Mouse (Mus musculus) heart, embryonic 11.5 days (tissue): ENCODE data around the gene 9230110F15Rik. TPM values are rescaled to one million over a fixed set of nuclear protein-coding genes. Genes with fewer than 3 reads are reported as not detected.
"Not testable (repeated sequence)": the region's sequence is repeated elsewhere in the genome, so short reads cannot be mapped to it uniquely, and the experiment has no call there.

ENCODE experiments used
- ATAC-seq: fragments of 200-750 bp; cut with Nextera tagmentation; replicated peaks from 2 replicates; pipeline ENCODE4 v1.8.0; 2017; ENCODE audit warnings: moderate library complexity; ENCODE audit not compliant: insufficient number of reproducible peaks, low FRiP score, low TSS enrichment
- H3K27ac ChIP-seq: fragments of 300-500 bp; sonication (generic); 2 replicates; pipeline ENCODE4 v1.5.1; 2014; ENCODE audit warnings: mild to moderate bottlenecking, low read depth, low read length
- H3K27me3 ChIP-seq: fragments of 300-500 bp; sonication (generic); 2 replicates; pipeline ENCODE4 v1.6.1; 2014; ENCODE audit warnings: mild to moderate bottlenecking, low read length, mixed read lengths; ENCODE audit not compliant: control insufficient read depth, insufficient read depth
- H3K36me3 ChIP-seq: fragments of 300-500 bp; sonication (generic); 2 replicates; pipeline ENCODE4 v1.6.1; 2014; ENCODE audit warnings: mild to moderate bottlenecking, low read length, moderate library complexity, mixed read lengths; ENCODE audit not compliant: control insufficient read depth, insufficient read depth
- H3K4me1 ChIP-seq: fragments of 300-500 bp; sonication (generic); 2 replicates; pipeline ENCODE4 v1.6.1; 2014; ENCODE audit warnings: low read length; ENCODE audit not compliant: control insufficient read depth, insufficient read depth
- H3K4me2 ChIP-seq: fragments of 300-500 bp; sonication (generic); 2 replicates; pipeline ENCODE4 v1.6.1; 2014; ENCODE audit warnings: mild to moderate bottlenecking, moderate library complexity
- H3K4me3 ChIP-seq: fragments of 300-500 bp; sonication (generic); 2 replicates; pipeline ENCODE4 v1.5.1; 2014; ENCODE audit warnings: low read depth, low read length
- H3K9ac ChIP-seq: fragments of 300-500 bp; sonication (generic); 2 replicates; pipeline ENCODE4 v1.6.1; 2014; ENCODE audit warnings: mild to moderate bottlenecking, low read depth, low read length, moderate library complexity
- H3K9me3 ChIP-seq: fragments of 300-500 bp; sonication (generic); replicated peaks from 2 replicates; pipeline ENCODE4 v1.6.1; 2016; ENCODE audit warnings: low read length; ENCODE audit not compliant: control insufficient read depth
- WGBS: fragments of 180-500 bp; shearing (Covaris S2); extraction: QIAGEN DNeasy Blood & Tissue Kit; methylation state at CpG from one replicate; pipeline ENCODE4 v1.1.7; 2014; ENCODE audit not compliant: insufficient replicate concordance; 5-methylcytosine and 5-hydroxymethylcytosine counted together
- polyA plus RNA-seq: library from polyadenylated mRNA; unstranded; fragments of >200 nt; fragmentation: Nextera tagmentation; extraction: Ambion mirVana; gene quantifications from 2 replicates; pipeline ENCODE4 v1.2.1, GENCODE M21; 2014

The 9230110F15Rik gene
- not detected in 2 replicates for polyA plus RNA-seq

DNA sequence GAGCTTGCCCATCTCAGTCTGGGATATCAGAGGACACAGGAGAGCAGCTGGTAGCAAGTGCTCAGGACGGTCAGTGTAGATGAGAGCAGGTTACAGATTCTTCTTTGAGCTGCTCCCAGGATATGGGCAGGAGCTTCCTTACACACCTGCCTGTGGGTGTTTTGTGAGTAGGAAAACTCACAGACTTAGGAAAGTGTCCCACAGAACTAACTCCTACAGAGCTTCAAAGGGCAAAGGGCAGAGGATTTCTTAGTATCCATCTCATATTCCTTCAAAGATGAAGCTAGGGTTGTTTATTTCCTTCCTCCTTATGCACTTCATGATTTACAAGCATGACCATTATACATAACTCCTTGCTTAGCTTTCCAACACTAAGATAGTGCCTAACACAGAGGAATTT is at the start of gene 9230110F15Rik:
TSS of gene 9230110F15Rik (minus strand) at position 101 of the 400 bp plus-strand sequence.
- H3K4me3 ChIP-seq: no peak within 1 kb of the TSS
- H3K36me3 ChIP-seq: no peaks in the 10 kb centered on the region
- H3K4me1 ChIP-seq: no peaks in the 10 kb centered on the region
- no peak within 1 kb of the TSS for H3K4me2 ChIP-seq
- no peak within 1 kb of the TSS for H3K9ac ChIP-seq
- no peak for ATAC-seq
- H3K9me3 ChIP-seq: no peaks in the 10 kb centered on the region
- WGBS: 46% methylated on average over 1 of the region's 1 CpGs
- H3K27ac ChIP-seq: no peak within 1 kb of the TSS
- H3K27me3 ChIP-seq: no peaks in the 10 kb centered on the region

- not testable (repeated sequence) for ATAC-seq, H3K4me2 ChIP-seq
- WGBS: 78% methylated on average over 1 of the region's 1 CpGs
Observed at GRCm38 (mm10) chr9:35893112-35893511, 49.2 kb upstream of the 9230110F15Rik start.

GRCm38 (mm10) chr9:35817881-35818280 is 26.1 kb downstream of the 9230110F15Rik start:
- H3K4me1 ChIP-seq, H3K4me3 ChIP-seq, H3K4me2 ChIP-seq, ATAC-seq, H3K36me3 ChIP-seq, H3K27me3 ChIP-seq, H3K9ac ChIP-seq, H3K27ac ChIP-seq, H3K9me3 ChIP-seq: not testable (repeated sequence)
- WGBS: 83% methylated on average over 15 of the region's 15 CpGs

More at GRCm38 (mm10) chr9:35893112-35893511, 49.2 kb upstream of the 9230110F15Rik start:
- H3K4me3 ChIP-seq, H3K27me3 ChIP-seq, H3K4me1 ChIP-seq, H3K36me3 ChIP-seq, H3K27ac ChIP-seq, H3K9me3 ChIP-seq, H3K9ac ChIP-seq: not testable (repeated sequence)

GRCm38 (mm10) chr9:35798146-35798545 is 45.8 kb downstream of the 9230110F15Rik start:
- H3K4me3 ChIP-seq: no peak overlapping the region
- H3K4me1 ChIP-seq: no peaks in the 10 kb centered on the region
- H3K9me3 ChIP-seq: peaks cover 3% of the 10 kb centered on the region; the same call in 1 of the 2 replicates
- H3K9ac ChIP-seq: no peak overlapping the region
- no peak overlapping the region for H3K4me2 ChIP-seq
- no peaks in the 10 kb centered on the region for H3K36me3 ChIP-seq
- no peaks in the 10 kb centered on the region for H3K27me3 ChIP-seq
- ATAC-seq: no peak
- H3K27ac ChIP-seq: no peak overlapping the region

DNA sequence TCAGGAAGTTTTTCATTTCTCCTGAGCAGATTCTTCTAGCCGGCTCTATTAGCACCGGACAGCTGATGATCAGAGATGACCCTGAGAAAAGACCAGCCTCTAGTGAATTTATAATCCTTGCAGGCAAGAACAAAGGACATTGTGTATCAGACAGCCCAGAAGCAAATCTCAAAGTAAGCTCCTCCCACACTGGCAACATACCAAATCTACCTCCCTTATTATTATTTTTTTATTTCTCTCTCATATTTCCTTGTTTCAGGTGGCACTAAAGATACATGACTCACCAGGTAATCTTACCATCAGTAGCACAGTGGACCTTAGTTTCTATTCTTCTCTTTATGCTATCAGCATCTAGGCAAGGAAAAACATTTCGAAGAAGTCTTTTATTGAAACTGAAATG is 53.9 kb downstream of the 9230110F15Rik start, which contains the start of the genes Gm27235 and D730048I06Rik:
TSS of gene Gm27235 (minus strand) at position 101 of the 400 bp plus-strand sequence.
TSS of gene D730048I06Rik (minus strand) at position 112 of the 400 bp plus-strand sequence.
- H3K9ac ChIP-seq: no peak within 1 kb of the TSS
- no peak for ATAC-seq

More for the DNA sequence above, 53.9 kb downstream of the 9230110F15Rik start, which contains the start of the genes Gm27235 and D730048I06Rik:
- no peaks in the 10 kb centered on the region for H3K27me3 ChIP-seq
- H3K27ac ChIP-seq: no peak within 1 kb of the TSS
- no peaks in the 10 kb centered on the region for H3K36me3 ChIP-seq
- 80% methylated on average over 3 of the region's 3 CpGs for WGBS
- peaks cover 5% of the 10 kb centered on the region for H3K9me3 ChIP-seq
- H3K4me2 ChIP-seq: no peak within 1 kb of the TSS
- H3K4me1 ChIP-seq: no peaks in the 10 kb centered on the region
- H3K4me3 ChIP-seq: no peak within 1 kb of the TSS

Other genes starting within 250 kb of the 9230110F15Rik start
- not detected in 2 replicates for gene Pate4, start 232.2 kb downstream of the 9230110F15Rik start, polyA plus RNA-seq
- not detected in 2 replicates for gene Pate3, start 195.9 kb downstream of the 9230110F15Rik start, polyA plus RNA-seq
- not detected in 2 replicates for gene Pate1, start 156.8 kb downstream of the 9230110F15Rik start, polyA plus RNA-seq
- gene Gm17677, start 103.1 kb downstream of the 9230110F15Rik start, polyA plus RNA-seq: not detected in 2 replicates
- gene Gm17727, start 66.0 kb downstream of the 9230110F15Rik start, polyA plus RNA-seq: not detected in 2 replicates
- gene Gm27235, start 54.0 kb downstream of the 9230110F15Rik start, polyA plus RNA-seq: not detected in 2 replicates
- gene D730048I06Rik, start 54.0 kb downstream of the 9230110F15Rik start, polyA plus RNA-seq: not detected in 2 replicates
- gene 9230113P08Rik, start 64.3 kb upstream of the 9230110F15Rik start, polyA plus RNA-seq: not detected in 2 replicates